Mouse (Mus musculus): ENCODE results near the gene Ppp1r7.

GRCm38 (mm10) chr1:93373665-93374064, 31.0 kb downstream of the Ppp1r7 start, which contains the start of gene Ano7:
- TF ChIP-seq CTCF (IDR thresholded peaks at IDR 0.05; ENCODE audit: borderline replicate concordance, insufficient read depth, low read depth, low read length) (no peak), POLR2A (IDR thresholded peaks at IDR 0.05; ENCODE audit: borderline replicate concordance, insufficient read depth, low read length) (no peak)

Measured in cerebellum, adult 2 months (tissue).